Mouse (Mus musculus): Measurements from ENCODE around the gene Prss53.
"Not testable (repeated sequence)": the region's sequence is repeated elsewhere in the genome, so short reads cannot be mapped to it uniquely, and the experiment has no call there.

Prss53 gene

DNA sequence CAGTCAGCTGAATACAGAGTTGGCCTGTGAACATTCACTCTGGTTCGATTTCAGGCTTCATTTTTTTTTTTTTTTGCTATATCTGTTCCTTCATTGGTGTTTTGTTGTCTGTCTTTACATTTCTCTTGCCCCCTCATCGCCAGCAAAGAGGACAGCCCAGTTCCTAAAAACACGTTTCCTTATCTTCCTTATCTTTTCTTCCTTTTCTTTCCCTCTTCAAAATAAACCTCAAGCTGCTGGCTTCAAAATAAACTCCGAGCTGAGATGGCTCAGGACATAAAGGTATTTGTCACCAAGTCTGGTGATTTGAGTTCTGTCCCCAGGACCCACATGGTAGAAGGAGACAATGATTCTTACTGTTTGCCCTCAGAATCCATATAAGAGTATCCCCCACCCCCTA lies 22.2 kb upstream of the Prss53 start:
- no peak for DNase-seq (ENCODE audit: extremely low read depth, insufficient read length, low spot score)

DNA sequence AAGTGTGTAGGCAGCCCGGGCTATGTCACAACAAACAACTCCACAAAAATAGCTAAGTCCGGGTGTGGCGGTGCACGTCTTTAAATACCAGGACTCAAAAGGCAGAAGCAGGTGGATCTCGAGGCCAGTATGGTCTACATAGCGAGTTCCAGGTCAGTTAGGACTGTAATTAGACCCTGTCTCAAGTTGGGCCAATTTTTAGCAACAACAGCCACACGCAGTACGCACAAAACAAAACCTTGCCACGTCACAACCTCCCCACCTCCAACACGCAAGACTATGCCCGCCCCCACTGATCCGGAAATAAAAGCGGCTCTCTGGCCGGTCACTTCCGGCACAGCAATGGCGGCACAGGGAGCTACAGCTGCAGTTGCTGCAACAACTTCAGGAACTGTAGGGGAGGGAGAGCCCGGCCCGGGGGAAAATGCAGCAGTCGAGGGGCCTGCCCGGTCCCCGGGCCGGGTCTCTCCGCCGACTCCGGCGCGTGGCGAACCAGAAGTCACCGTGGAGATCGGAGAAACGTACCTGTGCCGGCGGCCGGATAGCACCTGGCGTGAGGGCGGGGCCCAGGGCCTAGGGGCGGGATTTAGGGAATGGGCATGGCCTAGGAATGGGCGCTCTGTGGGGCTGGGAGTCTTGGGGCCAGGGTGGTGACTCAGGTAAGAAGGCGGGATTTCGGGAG lies 21.6 kb upstream of the Prss53 start, which contains the start of gene Kat8:
Gene Kat8 (plus strand): TSS at position 327 of the 682 bp plus-strand sequence.
- DNase-seq (ENCODE audit: extremely low read depth, insufficient read length, low spot score), result peak; percentile 89

DNA sequence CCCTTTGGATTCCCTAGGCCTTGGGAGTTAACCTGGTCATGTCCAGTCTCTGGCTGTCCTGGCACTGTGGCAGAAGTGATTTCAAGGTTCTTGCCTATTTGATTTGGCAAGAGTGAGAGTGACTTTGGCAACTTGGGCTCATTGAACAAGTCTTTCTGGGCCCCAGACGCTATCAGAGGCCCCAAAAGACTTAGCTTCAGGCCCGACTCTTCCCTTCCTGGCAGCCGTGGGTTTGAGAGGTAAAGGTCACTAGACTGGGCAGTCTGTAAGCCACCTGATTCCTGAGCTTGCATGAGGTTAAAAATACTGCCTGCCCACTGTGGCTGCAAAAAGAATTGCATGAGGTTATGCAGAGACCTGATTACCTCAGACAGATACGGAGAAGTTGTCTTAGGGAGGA lies 17.9 kb upstream of the Prss53 start:
- no peak for DNase-seq (ENCODE audit: extremely low read depth, insufficient read length, low spot score)

DNA sequence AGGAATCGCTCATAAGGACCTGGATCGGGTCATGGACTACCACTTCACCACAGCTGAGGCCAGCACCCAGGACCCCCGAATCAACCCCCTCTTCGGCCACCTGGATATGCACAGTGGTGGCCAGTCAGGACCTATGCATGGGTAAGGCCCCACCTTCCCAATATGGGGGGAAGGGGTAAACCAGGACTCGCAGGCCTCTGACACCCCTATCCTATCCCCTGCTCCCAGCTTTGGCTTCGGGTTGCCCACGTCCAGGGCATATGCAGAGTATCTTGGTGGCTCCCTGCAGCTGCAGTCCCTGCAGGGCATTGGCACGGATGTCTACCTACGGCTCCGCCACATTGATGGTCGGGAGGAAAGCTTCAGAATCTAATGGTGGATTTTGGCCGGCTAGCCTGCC lies 17.2 kb upstream of the Prss53 start:
- no peak for DNase-seq (ENCODE audit: extremely low read depth, insufficient read length, low spot score)

DNA sequence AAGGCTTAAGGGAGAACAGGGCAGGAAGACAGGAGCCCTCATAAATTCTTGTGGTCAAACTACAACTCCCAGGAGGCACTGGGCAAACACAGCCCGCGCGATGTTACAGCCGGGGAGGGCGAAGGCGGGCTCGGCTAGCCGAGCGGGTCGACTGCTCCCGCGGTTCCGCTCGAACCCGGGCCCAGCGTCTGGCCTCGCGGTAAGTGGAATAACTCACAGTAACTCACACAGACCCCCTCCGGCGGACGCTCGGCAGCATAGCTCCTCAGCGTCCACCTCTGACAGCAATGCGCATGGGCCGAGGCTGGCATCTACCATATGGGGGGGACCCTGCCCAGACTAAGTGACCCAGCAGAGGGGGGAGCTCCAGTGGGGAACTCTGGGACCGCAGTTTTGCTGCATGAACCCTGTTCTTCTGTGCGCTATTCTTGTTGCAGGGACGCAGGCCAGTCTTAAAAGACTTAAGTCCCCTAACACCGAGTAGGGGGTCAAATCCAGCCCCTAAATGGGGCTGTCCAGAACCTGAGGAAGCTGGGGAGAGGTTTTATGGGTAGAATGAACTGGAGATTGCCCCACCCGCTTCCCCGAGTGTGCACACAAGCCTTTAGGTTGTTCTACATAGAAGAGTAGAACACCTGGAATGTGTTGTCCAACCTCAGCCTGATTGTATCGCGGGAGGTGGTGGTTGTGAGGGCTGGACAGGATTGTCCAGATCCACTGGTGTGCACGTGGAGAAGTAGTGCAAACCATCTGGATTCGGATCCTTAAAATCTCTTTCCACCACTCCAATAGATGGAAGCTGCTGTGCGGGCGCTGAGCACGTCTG lies 13.4 kb upstream of the Prss53 start, which contains the start of gene Bckdk:
Gene Bckdk (plus strand): TSS at position 112 of the 826 bp plus-strand sequence.
- peak; percentile 90 for DNase-seq (ENCODE audit: extremely low read depth, insufficient read length, low spot score)

DNA sequence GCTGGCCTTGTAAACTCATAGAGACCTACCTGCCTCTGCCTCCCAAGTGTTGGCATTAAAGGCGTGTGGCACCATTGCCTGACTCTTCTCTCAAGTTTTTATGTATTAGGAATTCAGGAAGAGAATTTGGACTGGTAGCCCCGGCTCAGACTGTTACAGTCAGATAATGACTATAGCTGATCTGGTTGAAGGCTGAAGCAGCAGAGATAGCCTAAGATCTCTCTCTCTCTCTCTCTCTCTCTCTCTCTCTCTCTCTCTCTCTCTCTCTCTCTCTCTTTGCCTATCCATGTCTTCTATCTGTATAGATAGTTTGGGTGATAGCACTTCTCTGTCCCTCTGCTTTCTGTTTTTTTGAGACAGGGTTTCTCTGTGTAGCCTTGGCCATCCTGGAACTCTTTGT lies 11.0 kb upstream of the Prss53 start:
- no peak for DNase-seq (ENCODE audit: extremely low read depth, insufficient read length, low spot score)

DNA sequence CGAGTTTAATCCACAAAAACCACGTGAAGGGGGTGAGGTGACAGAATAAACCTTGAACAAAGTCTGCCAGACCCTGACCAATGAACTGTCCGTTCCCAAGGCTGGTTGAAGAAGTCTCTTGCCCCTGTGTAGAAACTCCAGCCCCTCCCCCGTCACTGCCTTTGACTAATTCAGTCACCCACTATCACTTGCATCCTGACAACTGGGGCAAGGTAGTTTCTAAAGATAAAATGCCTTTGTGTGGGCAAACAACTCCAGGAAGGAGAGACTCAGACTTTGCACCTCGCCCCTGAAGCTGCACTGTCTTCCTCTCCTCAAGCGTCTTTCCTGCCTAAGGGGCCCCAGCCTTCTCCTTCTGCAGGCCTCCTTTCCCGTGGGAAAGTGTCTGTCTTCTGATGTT lies 9.2 kb upstream of the Prss53 start:
- no peak for DNase-seq (ENCODE audit: extremely low read depth, insufficient read length, low spot score)

DNA sequence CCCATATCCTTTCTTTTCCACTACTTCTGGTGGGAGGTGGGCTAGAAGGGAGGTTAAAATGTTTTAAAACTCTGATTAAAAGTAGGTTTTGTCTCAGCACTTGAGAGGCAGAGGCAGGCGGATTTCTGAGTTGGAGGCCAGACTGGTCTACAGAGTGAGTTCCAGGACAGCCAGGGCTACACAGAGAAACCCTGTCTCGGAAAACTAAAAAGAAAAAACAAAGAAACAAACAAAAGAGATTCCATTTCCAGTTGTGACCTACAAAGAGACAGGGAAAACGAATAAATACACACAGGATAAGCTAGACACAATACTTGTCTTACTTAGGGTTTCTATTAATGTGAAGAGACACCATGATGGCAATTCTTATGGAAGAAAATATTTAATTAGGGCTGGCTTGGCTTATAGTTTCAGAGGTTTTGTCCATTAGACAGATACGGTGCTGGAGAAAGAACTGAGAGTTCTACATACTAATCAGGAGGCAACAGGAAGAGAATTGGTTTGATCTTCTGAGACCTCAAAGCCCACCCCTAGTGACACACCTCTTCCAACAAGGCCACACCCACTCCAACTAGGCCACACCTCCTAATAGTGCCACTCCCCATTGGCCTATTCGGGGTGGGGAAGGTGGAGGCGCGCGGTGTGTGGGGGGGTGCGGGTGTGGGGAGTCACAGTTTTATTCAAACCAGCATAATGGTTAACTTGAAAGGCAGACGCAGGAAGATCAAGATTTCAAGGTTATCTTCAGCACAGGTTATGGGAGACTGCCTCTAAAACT lies 7.6 kb upstream of the Prss53 start:
- no peak for DNase-seq (ENCODE audit: extremely low read depth, insufficient read length, low spot score)

DNA sequence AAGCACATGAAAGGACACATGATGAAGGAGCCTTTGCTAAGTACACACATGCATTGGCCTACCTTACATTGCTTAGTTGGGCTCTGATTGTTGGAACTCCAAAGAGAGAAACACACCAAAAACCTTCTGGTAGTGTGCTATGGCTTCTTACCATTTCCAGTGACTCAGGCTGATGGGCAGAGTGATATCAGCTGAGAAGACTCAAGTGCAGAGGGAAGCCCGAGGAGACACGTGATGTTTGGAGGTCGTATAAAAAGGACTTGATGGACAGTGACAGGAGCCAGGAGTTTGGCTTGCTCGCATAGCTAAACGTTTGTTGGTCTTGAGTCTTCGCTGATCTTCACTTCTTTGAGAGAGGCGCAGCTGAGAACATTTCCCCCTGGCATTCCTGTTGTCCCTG lies 6.8 kb upstream of the Prss53 start:
- no peak for DNase-seq (ENCODE audit: extremely low read depth, insufficient read length, low spot score)

DNA sequence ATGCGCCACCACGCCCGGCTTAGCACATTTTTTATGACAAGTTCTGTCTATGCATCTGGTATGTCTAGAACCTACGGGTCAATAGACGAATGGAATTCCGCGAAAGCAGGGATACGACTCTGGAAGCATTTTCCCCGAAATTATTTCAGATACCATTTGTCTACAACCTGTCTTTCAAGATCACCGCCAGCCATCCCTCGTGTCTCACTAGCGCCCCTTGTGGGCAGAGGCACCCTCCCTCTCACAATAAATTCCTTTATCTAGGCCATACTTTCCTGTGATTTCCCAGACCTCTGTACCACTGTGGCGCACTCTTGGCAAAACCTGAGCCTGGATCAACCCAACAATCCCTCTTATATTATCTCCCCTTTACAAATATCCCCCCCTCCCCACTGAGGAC lies 5.6 kb upstream of the Prss53 start:
- no peak for DNase-seq (ENCODE audit: extremely low read depth, insufficient read length, low spot score)

DNA sequence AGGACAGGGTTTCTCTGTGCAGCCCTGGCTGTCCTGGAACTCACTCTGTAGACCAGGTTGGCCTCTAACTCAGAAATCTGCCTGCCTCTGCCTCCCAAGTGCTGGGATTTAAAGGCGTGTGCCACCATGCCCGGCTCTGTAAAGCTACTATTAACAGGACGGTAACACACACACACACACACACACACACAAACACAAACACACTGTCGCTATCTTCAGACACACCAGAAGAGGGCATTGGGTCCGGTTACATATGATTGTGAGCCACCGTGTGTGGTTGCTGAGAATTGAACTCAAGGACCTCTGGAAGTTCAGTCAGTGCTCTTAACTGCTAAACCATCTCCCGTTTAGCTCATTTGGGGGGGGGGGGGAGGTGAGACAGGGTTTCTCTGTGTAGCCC lies 5.1 kb upstream of the Prss53 start:
- DNase-seq (ENCODE audit: extremely low read depth, insufficient read length, low spot score), result not testable (repeated sequence)

DNA sequence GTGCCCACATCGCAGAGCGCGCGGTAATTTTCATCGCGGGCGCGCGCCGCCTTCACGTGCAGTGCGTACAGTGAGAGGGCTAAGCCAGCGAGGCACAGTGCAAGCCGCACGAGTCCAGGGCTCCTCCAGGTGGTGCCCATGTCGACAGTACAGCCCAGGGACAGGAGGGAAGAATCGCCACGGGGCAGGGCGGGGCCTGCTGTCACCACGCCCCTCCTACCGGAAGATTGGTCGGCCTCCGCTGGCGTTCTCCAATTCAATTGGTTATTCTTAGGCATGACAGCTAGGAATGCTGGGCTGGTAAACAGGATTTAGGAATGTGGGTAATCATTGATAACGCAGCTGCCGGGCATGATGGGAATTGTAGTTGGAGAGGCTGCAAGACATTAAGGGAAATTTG lies 4.7 kb upstream of the Prss53 start, which contains the start of the genes Gm21974 and Vkorc1:
Gene Gm21974 (minus strand): TSS at position 13 of the 400 bp plus-strand sequence.
Gene Vkorc1 (minus strand): TSS at position 176 of the 400 bp plus-strand sequence.
- peak; percentile 94 for DNase-seq (ENCODE audit: extremely low read depth, insufficient read length, low spot score)

DNA sequence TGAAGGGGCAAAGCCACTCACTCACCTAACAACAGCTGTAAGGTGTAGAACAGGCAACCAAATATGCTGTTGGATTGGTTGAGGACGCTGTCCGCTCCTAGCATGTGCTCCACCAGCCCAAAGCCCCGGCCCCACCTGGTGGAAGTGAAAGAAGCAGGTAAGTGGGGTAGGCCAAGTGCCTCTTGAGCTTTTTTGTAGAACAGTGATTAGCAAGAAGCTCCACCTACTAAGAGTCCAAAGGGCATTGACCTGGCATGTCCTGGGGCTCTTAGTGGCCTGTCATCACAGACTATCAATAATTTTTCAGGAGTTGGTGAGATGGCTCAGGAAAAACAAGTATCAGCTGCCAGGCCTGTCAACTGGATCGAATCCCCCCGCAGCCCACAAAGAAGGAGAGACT lies 3.7 kb upstream of the Prss53 start:
- DNase-seq (ENCODE audit: extremely low read depth, insufficient read length, low spot score), result no peak

DNA sequence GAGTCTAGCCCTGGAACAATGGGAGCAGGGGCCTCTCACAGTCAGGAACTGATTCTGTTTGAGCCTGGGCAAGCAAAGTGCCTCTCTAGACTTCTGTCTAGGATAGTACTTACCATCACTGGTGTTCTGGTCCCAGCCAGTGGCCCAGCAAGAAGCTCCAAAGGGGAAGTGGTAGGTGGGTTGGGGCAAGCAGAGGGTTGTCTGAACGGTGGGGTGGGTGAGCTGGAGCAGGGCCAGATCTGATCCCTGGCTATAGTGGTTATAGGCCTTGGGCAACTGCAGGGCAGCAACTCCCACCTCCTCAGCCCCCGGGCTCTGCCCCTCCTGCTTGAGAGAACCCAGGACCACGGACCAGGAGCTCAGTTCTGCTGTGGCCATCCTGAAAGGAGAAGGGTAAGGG lies 1.9 kb downstream of the Prss53 start:
- DNase-seq (ENCODE audit: extremely low read depth, insufficient read length, low spot score), result no peak

DNA sequence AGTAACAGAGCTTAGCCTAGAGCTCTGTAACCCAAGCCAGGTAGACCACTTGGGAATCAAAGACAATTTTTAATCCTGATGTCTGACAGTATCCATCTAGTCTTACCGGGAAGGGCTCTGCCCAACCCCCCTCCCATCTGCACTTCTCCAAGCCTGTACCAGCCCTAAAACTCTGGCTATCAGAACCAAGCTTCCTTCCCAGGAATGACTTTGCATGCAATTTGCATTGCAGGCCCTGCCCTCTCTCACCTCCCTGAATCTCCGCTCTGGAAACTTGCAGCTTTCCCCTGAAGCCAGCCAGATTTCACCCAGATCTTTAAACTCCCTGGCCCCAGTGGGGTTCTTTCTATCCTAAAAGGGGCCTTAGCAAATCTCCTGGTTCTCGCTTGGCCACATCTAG lies 3.0 kb downstream of the Prss53 start:
- DNase-seq (ENCODE audit: extremely low read depth, insufficient read length, low spot score), result no peak

DNA sequence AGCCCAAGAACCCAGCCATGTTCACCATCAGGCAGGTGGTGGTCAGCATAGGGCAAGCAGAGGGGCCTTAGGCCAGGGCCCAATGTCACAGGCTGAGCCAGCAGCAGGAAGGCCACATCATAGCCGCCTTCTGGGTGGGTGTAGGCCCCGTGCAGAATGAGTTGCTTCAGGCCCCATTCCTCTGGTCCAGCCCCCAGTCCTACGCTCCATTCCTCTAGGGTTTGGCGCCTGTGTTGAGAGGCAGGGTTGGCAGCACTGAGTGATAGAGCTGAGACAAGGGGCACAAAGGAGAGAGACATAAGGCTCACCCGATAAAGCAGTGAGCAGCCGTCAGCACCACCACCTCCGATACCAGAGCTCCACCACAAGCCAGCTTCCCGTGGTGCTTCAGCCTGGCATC lies 3.6 kb downstream of the Prss53 start:
- DNase-seq (ENCODE audit: extremely low read depth, insufficient read length, low spot score), result no peak

DNA sequence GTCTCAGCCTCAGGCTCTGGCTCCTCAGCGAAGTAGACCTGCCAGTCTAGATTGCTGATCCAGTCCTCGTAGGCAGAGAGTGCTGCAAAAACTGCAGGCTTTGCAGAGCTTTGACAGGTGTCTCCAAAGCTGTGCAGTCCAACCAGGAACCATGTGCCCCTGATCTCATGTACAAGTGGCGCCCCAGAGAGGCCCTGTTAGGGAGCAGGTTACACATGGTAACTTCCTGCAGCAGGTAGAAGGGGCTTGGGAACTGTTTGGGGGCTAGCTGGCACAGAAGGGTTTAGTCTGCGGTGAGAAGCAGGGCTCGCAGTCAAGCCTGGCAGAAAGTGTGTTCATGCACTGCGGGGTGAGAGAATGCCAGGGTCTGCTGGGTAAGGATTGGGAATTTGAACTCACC lies 4.2 kb downstream of the Prss53 start:
- no peak for DNase-seq (ENCODE audit: extremely low read depth, insufficient read length, low spot score)

DNA sequence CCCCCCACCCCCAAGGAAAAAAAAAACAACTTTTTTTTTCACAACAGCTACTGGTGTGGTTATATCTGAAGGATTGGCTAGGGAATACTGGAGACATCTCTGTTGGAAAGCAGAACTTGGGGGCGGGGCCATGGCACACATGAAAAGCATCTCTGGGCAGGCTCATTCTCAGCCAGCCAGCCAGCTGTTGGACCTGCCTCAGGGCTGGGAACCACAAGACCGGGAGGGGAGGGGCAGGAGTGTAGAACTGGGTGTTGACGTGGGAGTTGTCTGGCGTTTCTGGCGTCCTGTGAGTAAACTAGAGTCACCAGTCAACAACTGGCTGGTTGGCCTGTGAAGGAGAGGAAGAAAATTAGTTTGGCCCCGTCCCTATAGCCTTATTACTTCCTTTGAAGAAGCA lies 4.8 kb downstream of the Prss53 start:
- no peak for DNase-seq (ENCODE audit: extremely low read depth, insufficient read length, low spot score)

DNA sequence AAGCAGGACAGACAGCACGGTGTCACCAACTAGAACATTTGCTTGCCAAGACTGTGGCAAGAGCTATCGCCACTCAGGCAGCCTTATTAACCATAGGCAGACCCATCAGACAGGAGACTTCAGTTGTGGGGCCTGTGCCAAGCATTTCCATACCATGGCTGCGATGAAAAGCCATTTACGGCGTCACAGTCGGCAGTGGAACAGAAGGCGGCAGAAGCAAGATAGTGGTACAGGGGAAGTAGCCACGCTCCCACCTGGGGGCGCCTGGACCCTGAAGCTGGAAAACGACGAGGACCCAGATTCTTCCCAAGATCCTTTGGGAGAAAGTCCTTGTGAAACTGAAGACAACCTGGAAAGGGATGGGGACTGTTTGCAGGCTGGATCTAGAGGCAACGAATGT lies 10.3 kb downstream of the Prss53 start:
- DNase-seq (ENCODE audit: extremely low read depth, insufficient read length, low spot score), result no peak

DNA sequence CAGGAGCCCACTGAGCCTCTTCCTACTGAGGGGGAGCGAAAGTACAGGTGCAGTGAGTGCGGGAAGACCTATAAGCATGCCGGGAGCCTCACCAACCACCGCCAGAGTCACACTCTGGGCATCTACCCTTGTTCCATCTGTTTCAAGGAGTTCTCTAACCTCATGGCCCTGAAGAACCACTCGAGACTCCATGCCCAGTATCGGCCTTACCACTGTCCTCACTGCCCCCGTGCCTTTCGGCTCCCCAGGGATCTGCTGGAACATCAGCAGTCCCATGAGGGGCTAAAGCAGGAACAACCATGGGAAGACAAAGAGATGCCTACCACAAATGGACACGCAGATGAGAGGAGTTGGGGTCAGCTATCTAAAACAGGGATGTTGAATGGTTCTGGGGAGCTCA lies 11.5 kb downstream of the Prss53 start:
- DNase-seq (ENCODE audit: extremely low read depth, insufficient read length, low spot score), result no peak
